Mouse (Mus musculus) intestine, embryonic 15.5 days (tissue): Measurements from ENCODE around the gene Tpk1. TPM values are rescaled to one million over a fixed set of nuclear protein-coding genes. Genes with fewer than 3 reads are reported as not detected.

Source experiments
- ATAC-seq: fragments of 200-750 bp; cut with Nextera tagmentation; 2 replicates; pipeline ENCODE4 v1.8.0; 2017; ENCODE audit warnings: moderate TSS enrichment, moderate library complexity
- H3K27ac ChIP-seq: fragments of 300-500 bp; sonication (generic); 2 replicates; pipeline ENCODE4 v1.5.1; 2015; ENCODE audit warnings: mild to moderate bottlenecking, inconsistent platforms
- H3K27me3 ChIP-seq: fragments of 300-500 bp; sonication (generic); replicated peaks from 2 replicates; pipeline ENCODE4 v1.6.1; 2015; ENCODE audit warnings: inconsistent platforms
- H3K36me3 ChIP-seq: fragments of 300-500 bp; sonication (generic); 2 replicates; pipeline ENCODE4 v1.6.1; 2015; ENCODE audit warnings: inconsistent platforms
- H3K4me1 ChIP-seq: fragments of 300-500 bp; sonication (generic); replicated peaks from 2 replicates; pipeline ENCODE4 v1.6.1; 2015; ENCODE audit warnings: inconsistent platforms
- H3K4me2 ChIP-seq: fragments of 300-500 bp; sonication (generic); replicated peaks from 2 replicates; pipeline ENCODE4 v1.6.1; 2015; ENCODE audit warnings: mild to moderate bottlenecking, inconsistent platforms
- H3K4me3 ChIP-seq: fragments of 300-500 bp; sonication (generic); replicated peaks from 2 replicates; pipeline ENCODE4 v1.5.1; 2015; ENCODE audit warnings: inconsistent platforms
- H3K9ac ChIP-seq: fragments of 300-500 bp; sonication (generic); 2 replicates; pipeline ENCODE4 v1.6.1; 2015; ENCODE audit warnings: inconsistent platforms
- H3K9me3 ChIP-seq: fragments of 300-500 bp; sonication (generic); 2 replicates; pipeline ENCODE4 v1.6.1; 2016; ENCODE audit warnings: inconsistent platforms
- WGBS: fragments of 180-500 bp; shearing (Covaris S2); methylation state at CpG from one replicate; pipeline ENCODE4 v1.1.7; 2015; 5-methylcytosine and 5-hydroxymethylcytosine counted together
- polyA plus RNA-seq: library from polyadenylated mRNA; unstranded; fragments of >200 nt; fragmentation: Nextera tagmentation; extraction: Ambion mirVana; gene quantifications from 2 replicates; pipeline ENCODE4 v1.2.1, GENCODE M21; 2015

The Tpk1 gene
- polyA plus RNA-seq, 1 experiment from 2014 or later, result 20.6 TPM

- Histone ChIP-seq H3K36me3 (no peaks in the 10 kb centered on the region), H3K4me2 (peak overlapping the region; percentile 58), H3K9ac (no peak overlapping the region), H3K27ac (peak overlapping the region; percentile 94; the same call in 1 of the 2 replicates), H3K4me1 (no peaks in the 10 kb centered on the region), H3K9me3 (no peaks in the 10 kb centered on the region), H3K4me3 (peak overlapping the region; percentile 61), H3K27me3 (no peaks in the 10 kb centered on the region)
- 76% methylated on average over 7 of the region's 7 CpGs for WGBS
- ATAC-seq, result peak; percentile 9
Observed at GRCm38 (mm10) chr6:43666611-43667400, 728 bp upstream of the Tpk1 start.

DNA sequence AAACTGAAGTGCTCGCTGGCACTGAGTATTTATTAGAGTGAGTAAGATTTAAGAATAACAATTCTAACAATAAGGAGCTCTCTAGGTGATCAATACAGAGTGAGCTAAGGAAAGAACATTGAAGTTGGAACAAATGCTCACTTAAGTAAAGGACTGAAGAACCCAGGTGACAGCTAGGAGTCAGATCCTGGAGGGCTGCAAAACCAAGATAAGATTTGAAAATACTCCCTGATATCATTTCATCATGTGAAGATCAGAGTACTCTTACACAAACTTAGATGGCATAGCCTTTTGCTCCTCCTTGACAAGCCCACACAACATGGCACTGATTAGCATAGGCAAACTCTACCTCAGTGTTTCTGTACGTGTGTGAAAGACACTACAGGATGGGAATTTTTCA, 4.3 kb downstream of the Tpk1 start:
- Histone ChIP-seq H3K9ac (no peak overlapping the region), H3K36me3 (no peaks in the 10 kb centered on the region), H3K4me2 (no peak overlapping the region), H3K4me1 (no peaks in the 10 kb centered on the region), H3K4me3 (no peak overlapping the region), H3K9me3 (no peaks in the 10 kb centered on the region), H3K27ac (no peak overlapping the region), H3K27me3 (no peaks in the 10 kb centered on the region)
- WGBS, result 86% methylated on average over 2 of the region's 2 CpGs
- no peak for ATAC-seq

- H3K9me3 ChIP-seq, result no peaks in the 10 kb centered on the region
- H3K27ac ChIP-seq, result no peak overlapping the region
- WGBS, result 75% methylated on average over 4 of the region's 4 CpGs
- no peak overlapping the region for H3K4me2 ChIP-seq
- H3K36me3 ChIP-seq, result no peaks in the 10 kb centered on the region
- H3K4me1 ChIP-seq, result no peaks in the 10 kb centered on the region
- H3K4me3 ChIP-seq, result no peak overlapping the region
- H3K27me3 ChIP-seq, result no peaks in the 10 kb centered on the region
- H3K9ac ChIP-seq, result no peak overlapping the region
- peak; percentile 58; the same call in 1 of the 2 replicates for ATAC-seq
Observed at GRCm38 (mm10) chr6:43658290-43658689, 7.8 kb downstream of the Tpk1 start.

- ATAC-seq, result no peak
- no peaks in the 10 kb centered on the region for H3K27me3 ChIP-seq
- 90% methylated on average over 3 of the region's 3 CpGs for WGBS
- H3K4me3 ChIP-seq, result no peak overlapping the region
- H3K9ac ChIP-seq, result no peak overlapping the region
- no peaks in the 10 kb centered on the region for H3K4me1 ChIP-seq
- H3K27ac ChIP-seq, result no peak overlapping the region
- no peaks in the 10 kb centered on the region for H3K9me3 ChIP-seq
- H3K4me2 ChIP-seq, result no peak overlapping the region
- no peaks in the 10 kb centered on the region for H3K36me3 ChIP-seq
Observed at GRCm38 (mm10) chr6:43657845-43658244, 8.2 kb downstream of the Tpk1 start.

DNA sequence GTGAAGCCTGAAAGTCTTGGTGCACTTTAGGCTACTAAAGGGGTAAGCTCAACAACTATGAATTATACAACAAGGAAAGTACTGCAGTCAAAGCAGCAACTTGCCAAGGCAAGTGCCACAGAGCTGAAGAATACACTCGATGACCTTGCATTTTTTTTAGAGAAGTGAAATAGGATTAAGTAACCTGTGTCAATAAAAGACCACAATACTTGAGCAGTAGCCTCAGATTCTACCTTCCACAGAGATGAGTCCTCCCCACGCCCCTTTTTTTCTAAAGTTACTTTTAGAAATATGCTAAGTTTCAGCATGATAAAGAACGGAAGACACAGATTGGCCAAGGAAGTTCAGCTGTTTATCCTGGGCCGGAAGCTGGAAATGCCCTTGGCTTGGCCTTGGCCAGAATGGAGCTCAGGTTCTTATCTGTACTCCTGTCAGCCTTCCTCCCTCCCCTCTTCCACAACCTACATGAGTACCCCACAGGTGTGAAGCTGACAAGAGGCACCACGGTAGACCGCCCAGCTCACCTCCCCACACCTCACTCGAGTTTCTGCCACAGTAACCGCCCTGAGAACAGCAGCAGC, 11.1 kb downstream of the Tpk1 start:
- Histone ChIP-seq H3K27me3 (no peaks in the 10 kb centered on the region), H3K9me3 (no peaks in the 10 kb centered on the region), H3K4me3 (no peak overlapping the region), H3K36me3 (no peaks in the 10 kb centered on the region), H3K4me2 (no peak overlapping the region), H3K27ac (no peak overlapping the region), H3K4me1 (no peaks in the 10 kb centered on the region), H3K9ac (no peak overlapping the region)
- no peak for ATAC-seq
- 72% methylated on average over 8 of the region's 8 CpGs for WGBS

DNA sequence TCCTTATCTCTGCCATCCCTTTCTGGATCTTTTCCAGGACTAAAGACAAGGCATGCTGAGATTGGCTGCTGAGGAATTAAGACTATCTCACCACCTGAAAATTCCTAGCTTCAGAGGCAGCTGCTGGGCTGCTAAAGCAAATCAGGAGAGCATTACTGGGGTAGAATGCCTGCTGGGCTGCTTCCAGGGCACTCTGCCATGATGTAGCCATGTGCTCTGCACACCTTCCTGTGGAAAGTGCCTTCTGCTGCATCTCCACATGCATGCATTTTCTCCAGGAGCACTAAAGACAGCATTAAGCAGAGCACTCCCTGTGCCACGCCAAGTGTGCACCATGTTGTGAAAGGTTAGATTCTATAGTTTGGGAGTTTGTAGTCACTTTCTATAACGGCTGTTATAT, 16.6 kb downstream of the Tpk1 start:
- 84% methylated on average over 2 of the region's 2 CpGs for WGBS
- Histone ChIP-seq H3K27ac (no peak overlapping the region), H3K36me3 (no peaks in the 10 kb centered on the region), H3K4me2 (no peak overlapping the region), H3K27me3 (no peaks in the 10 kb centered on the region), H3K9ac (no peak overlapping the region), H3K4me3 (no peak overlapping the region), H3K4me1 (no peaks in the 10 kb centered on the region), H3K9me3 (no peaks in the 10 kb centered on the region)
- ATAC-seq, result no peak

GRCm38 (mm10) chr6:43645674-43646073, 20.4 kb downstream of the Tpk1 start:
- H3K9me3 ChIP-seq, result no peaks in the 10 kb centered on the region
- H3K27me3 ChIP-seq, result no peaks in the 10 kb centered on the region
- no peak overlapping the region for H3K4me2 ChIP-seq
- no peak overlapping the region for H3K27ac ChIP-seq
- no peaks in the 10 kb centered on the region for H3K4me1 ChIP-seq
- 75% methylated on average over 2 of the region's 2 CpGs for WGBS
- no peaks in the 10 kb centered on the region for H3K36me3 ChIP-seq
- ATAC-seq, result no peak
- no peak overlapping the region for H3K9ac ChIP-seq
- no peak overlapping the region for H3K4me3 ChIP-seq

- Histone ChIP-seq H3K27ac (no peak overlapping the region), H3K36me3 (no peaks in the 10 kb centered on the region), H3K4me2 (no peak overlapping the region), H3K9me3 (no peaks in the 10 kb centered on the region), H3K4me3 (no peak overlapping the region), H3K4me1 (no peaks in the 10 kb centered on the region), H3K9ac (no peak overlapping the region), H3K27me3 (no peaks in the 10 kb centered on the region)
- 73% methylated on average over 1 of the region's 1 CpGs for WGBS
- ATAC-seq, result no peak
Observed at GRCm38 (mm10) chr6:43645105-43645504, 21.0 kb downstream of the Tpk1 start.

GRCm38 (mm10) chr6:43643718-43644117, 22.4 kb downstream of the Tpk1 start:
- no peaks in the 10 kb centered on the region for H3K9me3 ChIP-seq
- no peaks in the 10 kb centered on the region for H3K36me3 ChIP-seq
- WGBS, result 64% methylated on average over 6 of the region's 6 CpGs
- no peak for ATAC-seq
- no peak overlapping the region for H3K9ac ChIP-seq
- H3K4me3 ChIP-seq, result no peak overlapping the region
- no peak overlapping the region for H3K27ac ChIP-seq
- no peaks in the 10 kb centered on the region for H3K27me3 ChIP-seq
- H3K4me2 ChIP-seq, result no peak overlapping the region
- H3K4me1 ChIP-seq, result no peaks in the 10 kb centered on the region

- Histone ChIP-seq H3K9me3 (no peaks in the 10 kb centered on the region), H3K27ac (no peak overlapping the region), H3K27me3 (no peaks in the 10 kb centered on the region), H3K36me3 (no peaks in the 10 kb centered on the region), H3K4me2 (no peak overlapping the region), H3K9ac (no peak overlapping the region), H3K4me3 (no peak overlapping the region), H3K4me1 (no peaks in the 10 kb centered on the region)
- WGBS, result 54% methylated on average over 5 of the region's 5 CpGs
- ATAC-seq, result no peak
Observed at GRCm38 (mm10) chr6:43642375-43642774, 23.7 kb downstream of the Tpk1 start.

- H3K27me3 ChIP-seq, result no peaks in the 10 kb centered on the region
- H3K9ac ChIP-seq, result no peak overlapping the region
- H3K4me1 ChIP-seq, result no peaks in the 10 kb centered on the region
- no peaks in the 10 kb centered on the region for H3K36me3 ChIP-seq
- no peak overlapping the region for H3K4me3 ChIP-seq
- H3K4me2 ChIP-seq, result no peak overlapping the region
- H3K9me3 ChIP-seq, result no peaks in the 10 kb centered on the region
- no peak overlapping the region for H3K27ac ChIP-seq
- ATAC-seq, result no peak
Observed at GRCm38 (mm10) chr6:43640621-43641020, 25.5 kb downstream of the Tpk1 start.

DNA sequence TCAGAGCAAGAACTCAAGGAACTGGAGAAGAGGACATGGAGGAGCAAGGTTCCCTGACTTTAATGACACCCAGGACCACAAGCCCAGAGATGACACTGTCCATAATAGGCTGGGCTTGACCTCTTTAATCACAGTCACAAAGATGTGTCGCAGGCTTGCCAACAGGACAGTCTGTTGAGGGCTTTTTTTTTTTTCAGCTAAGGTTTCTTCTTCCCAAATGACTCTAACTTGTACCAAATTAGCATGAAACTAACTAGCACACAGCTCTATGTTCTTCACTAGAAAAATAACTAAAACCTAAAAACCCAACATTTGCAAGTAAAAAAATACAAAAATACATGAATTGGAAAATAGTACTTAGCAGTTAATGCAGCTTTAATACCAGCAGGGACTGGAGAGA, 27.2 kb downstream of the Tpk1 start:
- no peak overlapping the region for H3K4me3 ChIP-seq
- no peak for ATAC-seq

DNA sequence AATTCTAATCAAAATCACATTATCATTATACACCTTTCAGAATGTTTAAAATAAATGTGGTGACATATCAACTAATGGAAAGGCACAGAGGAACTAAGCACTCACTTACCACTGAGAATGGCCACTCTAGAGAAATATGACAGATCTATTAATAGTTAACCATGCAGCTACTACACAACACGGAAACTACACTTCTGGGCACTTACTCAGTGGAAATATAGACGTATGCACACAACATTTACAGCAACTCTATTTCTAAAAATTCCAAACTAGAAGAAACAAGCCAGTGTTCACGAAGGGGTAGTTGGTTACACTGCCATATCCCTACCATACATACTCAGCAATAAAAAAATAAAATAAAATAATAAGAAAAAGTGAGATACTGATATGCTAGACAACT, 28.0 kb downstream of the Tpk1 start:
- Histone ChIP-seq H3K27ac (no peak overlapping the region), H3K9ac (no peak overlapping the region), H3K36me3 (no peaks in the 10 kb centered on the region), H3K9me3 (no peaks in the 10 kb centered on the region), H3K4me1 (no peaks in the 10 kb centered on the region), H3K4me3 (no peak overlapping the region), H3K27me3 (no peaks in the 10 kb centered on the region), H3K4me2 (no peak overlapping the region)
- ATAC-seq, result no peak
- WGBS, result 67% methylated on average over 3 of the region's 3 CpGs

More for the DNA sequence above, 27.2 kb downstream of the Tpk1 start:
- Histone ChIP-seq H3K4me1 (no peaks in the 10 kb centered on the region), H3K36me3 (no peaks in the 10 kb centered on the region), H3K27ac (no peak overlapping the region), H3K4me2 (no peak overlapping the region), H3K9me3 (no peaks in the 10 kb centered on the region), H3K9ac (no peak overlapping the region), H3K27me3 (no peaks in the 10 kb centered on the region)
- WGBS, result 91% methylated on average over 1 of the region's 1 CpGs
